ENCODE assay signal across 19 mouse cellular contexts in genomic region chr15:8839462-8839861, GRCm38 (mm10).
DNase-seq lines count a peak whose midpoint lies in the region; ATAC-seq lines count a peak whose summit lies in the region.
"Had no signal": no experiment of that assay in that cellular context is flagged by ENCODE, and none has a peak within 500 bp of the region (broad histone marks: within the 10 kb centered on the region; RNA-seq: fewer than 3 reads in every experiment).

No protein-coding gene starts in this region.

- no peak for DNase-seq in forebrain, embryonic 11.5 days (ENCODE audit: low spot score)
- DNase-seq in neural tube, embryonic 10.5 days (ENCODE audit: extremely low spot score, low spot score): no peak
- DNase-seq in thymus, postnatal 25 days: no peak
- DNase-seq in left cerebral cortex, adult 11 months (ENCODE audit: low spot score): no peak
- DNase-seq in kidney, postnatal 4 days: no peak
- DNase-seq: adrenal gland, postnatal 25 days; cerebellum, adult 9-11 months; forebrain, postnatal 0 days; heart, postnatal 36 days; kidney, adult 2 months; lung, postnatal 4 days; thymus, adult 18-20 months; thymus, postnatal 4 days had no signal

- H3K27me3 ChIP-seq in forebrain, embryonic 11.5 days (ENCODE audit: control insufficient read depth, insufficient read depth, low read length): no peaks in the 10 kb centered on the region
- H3K27me3 ChIP-seq in forebrain, embryonic 16.5 days (replicated peaks; ENCODE audit: control insufficient read depth, insufficient read depth, low read length): no peaks in the 10 kb centered on the region
- no peaks in the 10 kb centered on the region for H3K27me3 ChIP-seq in neural tube, embryonic 12.5 days (replicated peaks)
- H3K27me3 ChIP-seq in hindbrain, embryonic 16.5 days (replicated peaks; ENCODE audit: control insufficient read depth, insufficient read depth, low read length): no peaks in the 10 kb centered on the region
- H3K27me3 ChIP-seq: heart, embryonic 15.5 days had no signal

- no peak overlapping the region for H3K4me3 ChIP-seq in forebrain, embryonic 11.5 days (ENCODE audit: low read depth, low read length)
- no peak overlapping the region for H3K4me3 ChIP-seq in forebrain, embryonic 16.5 days (replicated peaks; ENCODE audit: low read length)
- H3K4me3 ChIP-seq in neural tube, embryonic 12.5 days: no peak overlapping the region
- H3K4me3 ChIP-seq in hindbrain, embryonic 16.5 days (ENCODE audit: low read length): no peak overlapping the region
- H3K4me3 ChIP-seq: embryonic facial prominence, embryonic 10.5 days; heart, embryonic 15.5 days had no signal

- H3K9ac ChIP-seq in forebrain, embryonic 11.5 days (ENCODE audit: low read length): no peak overlapping the region
- no peak overlapping the region for H3K9ac ChIP-seq in forebrain, embryonic 16.5 days (replicated peaks; ENCODE audit: low read depth, low read length)
- no peak overlapping the region for H3K9ac ChIP-seq in neural tube, embryonic 12.5 days
- H3K9ac ChIP-seq in hindbrain, embryonic 16.5 days (ENCODE audit: low read depth, low read length): no peak overlapping the region
- H3K9ac ChIP-seq: forebrain, postnatal 0 days; heart, embryonic 15.5 days had no signal

- no peaks in the 10 kb centered on the region for H3K9me3 ChIP-seq in forebrain, embryonic 11.5 days (ENCODE audit: control insufficient read depth, low read length)
- H3K9me3 ChIP-seq in forebrain, embryonic 16.5 days (ENCODE audit: control insufficient read depth, low read length): no peaks in the 10 kb centered on the region
- H3K9me3 ChIP-seq in neural tube, embryonic 12.5 days: no peaks in the 10 kb centered on the region
- no peaks in the 10 kb centered on the region for H3K9me3 ChIP-seq in hindbrain, embryonic 16.5 days (ENCODE audit: control insufficient read depth, low read length)
- H3K9me3 ChIP-seq: embryonic facial prominence, embryonic 10.5 days; heart, embryonic 15.5 days had no signal

- no peaks in the 10 kb centered on the region for H3K4me1 ChIP-seq in forebrain, embryonic 11.5 days (replicated peaks; ENCODE audit: control insufficient read depth, insufficient read depth, low read length)
- no peaks in the 10 kb centered on the region for H3K4me1 ChIP-seq in forebrain, embryonic 16.5 days (replicated peaks; ENCODE audit: control insufficient read depth, insufficient read depth, low read length)
- no peaks in the 10 kb centered on the region for H3K4me1 ChIP-seq in neural tube, embryonic 12.5 days
- no peaks in the 10 kb centered on the region for H3K4me1 ChIP-seq in hindbrain, embryonic 16.5 days (ENCODE audit: control insufficient read depth, insufficient read depth, low read depth, low read length)
- H3K4me1 ChIP-seq: embryonic facial prominence, embryonic 10.5 days; heart, embryonic 15.5 days had no signal

- WGBS in forebrain, embryonic 11.5 days: 47% methylated on average over 1 of the region's 1 CpGs
- WGBS in forebrain, embryonic 16.5 days: 50% methylated on average over 1 of the region's 1 CpGs
- WGBS in neural tube, embryonic 12.5 days: 93% methylated on average over 1 of the region's 1 CpGs
- WGBS in hindbrain, embryonic 16.5 days: 60% methylated on average over 1 of the region's 1 CpGs

- no peak overlapping the region for H3K4me2 ChIP-seq in forebrain, embryonic 11.5 days (ENCODE audit: low read depth, low read length, severe bottlenecking)
- no peak overlapping the region for H3K4me2 ChIP-seq in forebrain, embryonic 16.5 days (ENCODE audit: low read length)
- no peak overlapping the region for H3K4me2 ChIP-seq in neural tube, embryonic 12.5 days (replicated peaks)
- no peak overlapping the region for H3K4me2 ChIP-seq in hindbrain, embryonic 16.5 days (ENCODE audit: low read length)
- H3K4me2 ChIP-seq: heart, embryonic 15.5 days had no signal

- no peak overlapping the region for H3K27ac ChIP-seq in forebrain, embryonic 11.5 days (ENCODE audit: low read depth, low read length)
- H3K27ac ChIP-seq in forebrain, embryonic 16.5 days (ENCODE audit: low read length): no peak overlapping the region
- H3K27ac ChIP-seq in neural tube, embryonic 12.5 days: no peak overlapping the region
- no peak overlapping the region for H3K27ac ChIP-seq in hindbrain, embryonic 16.5 days (ENCODE audit: low read depth, low read length)
- H3K27ac ChIP-seq: embryonic facial prominence, embryonic 10.5 days; heart, embryonic 15.5 days; kidney, postnatal 0 days had no signal

- peak; percentile 30; the same call in 1 of the 2 replicates for ATAC-seq in forebrain, embryonic 11.5 days (replicated peaks; ENCODE audit: low FRiP score)
- no peak for ATAC-seq in forebrain, embryonic 16.5 days
- peak; percentile 58 for ATAC-seq in neural tube, embryonic 12.5 days (ENCODE audit: low FRiP score, low read depth)
- peak; percentile 71 for ATAC-seq in hindbrain, embryonic 16.5 days
- ATAC-seq: forebrain, postnatal 0 days had no signal

- H3K36me3 ChIP-seq in forebrain, embryonic 11.5 days (ENCODE audit: control insufficient read depth, insufficient read depth, low read length): no peaks in the 10 kb centered on the region
- H3K36me3 ChIP-seq in forebrain, embryonic 16.5 days (ENCODE audit: control insufficient read depth, insufficient read depth): no peaks in the 10 kb centered on the region
- no peaks in the 10 kb centered on the region for H3K36me3 ChIP-seq in neural tube, embryonic 12.5 days
- no peaks in the 10 kb centered on the region for H3K36me3 ChIP-seq in hindbrain, embryonic 16.5 days (ENCODE audit: control insufficient read depth, insufficient read depth, low read length)
- H3K36me3 ChIP-seq: embryonic facial prominence, embryonic 10.5 days; heart, embryonic 15.5 days had no signal
